Mouse (Mus musculus): Measurements from ENCODE around the gene Tmem136. TPM values are rescaled to one million over a fixed set of nuclear protein-coding genes. Genes with fewer than 3 reads are reported as not detected.
A peak's percentile ranks its signal among the peaks of the same experiment; 100 is the strongest.

Tmem136 gene
- polyA plus RNA-seq, 1 experiment from 2014 or later = 9.2 TPM

GRCm38 (mm10) chr9:43104526-43104872 is 11.9 kb downstream of the Tmem136 start:
- peak overlapping the region; percentile 88 for H3K4me3 ChIP-seq (ENCODE audit: low read length)
- 0% methylated on average over 4 of the region's 4 CpGs for WGBS
- peak overlapping the region; percentile 95 for H3K9ac ChIP-seq (replicated peaks; ENCODE audit: low read length)
- peaks cover 36% of the 10 kb centered on the region for H3K4me1 ChIP-seq (ENCODE audit: insufficient read depth, low read length)
- H3K36me3 ChIP-seq (ENCODE audit: insufficient read depth, low read length) = no peaks in the 10 kb centered on the region
- peak overlapping the region; percentile 77 for H3K4me2 ChIP-seq (replicated peaks; ENCODE audit: low read depth, low read length)
- peak overlapping the region; percentile 94 for H3K27ac ChIP-seq (ENCODE audit: low read length)
- no peaks in the 10 kb centered on the region for H3K27me3 ChIP-seq (ENCODE audit: insufficient read depth, low read length)
- ATAC-seq (ENCODE audit: low FRiP score, low TSS enrichment) = no peak
- no peaks in the 10 kb centered on the region for H3K9me3 ChIP-seq (ENCODE audit: low read length)

- 14% methylated on average over 4 of the region's 4 CpGs for WGBS
- H3K27me3 ChIP-seq (ENCODE audit: insufficient read depth, low read length) = no peaks in the 10 kb centered on the region
- H3K36me3 ChIP-seq (ENCODE audit: insufficient read depth, low read length) = no peaks in the 10 kb centered on the region
- peak overlapping the region; percentile 88 for H3K4me3 ChIP-seq (ENCODE audit: low read length)
- H3K9me3 ChIP-seq (ENCODE audit: low read length) = no peaks in the 10 kb centered on the region
- peak overlapping the region; percentile 77 for H3K4me2 ChIP-seq (replicated peaks; ENCODE audit: low read depth, low read length)
- peaks cover 38% of the 10 kb centered on the region for H3K4me1 ChIP-seq (ENCODE audit: insufficient read depth, low read length)
- H3K27ac ChIP-seq (ENCODE audit: low read length) = no peak overlapping the region
- peak overlapping the region; percentile 64 for H3K9ac ChIP-seq (replicated peaks; ENCODE audit: low read length)
- no peak for ATAC-seq (ENCODE audit: low FRiP score, low TSS enrichment)
Measured at GRCm38 (mm10) chr9:43103675-43104299, 12.6 kb downstream of the Tmem136 start.

GRCm38 (mm10) chr9:43102931-43103330 is 13.4 kb downstream of the Tmem136 start:
- Histone ChIP-seq H3K9ac (replicated peaks; ENCODE audit: low read length) (peak overlapping the region; percentile 18), H3K27ac (ENCODE audit: low read length) (no peak overlapping the region), H3K9me3 (ENCODE audit: low read length) (no peaks in the 10 kb centered on the region), H3K27me3 (ENCODE audit: insufficient read depth, low read length) (no peaks in the 10 kb centered on the region), H3K36me3 (ENCODE audit: insufficient read depth, low read length) (no peaks in the 10 kb centered on the region), H3K4me2 (replicated peaks; ENCODE audit: low read depth, low read length) (peak overlapping the region; percentile 77), H3K4me3 (ENCODE audit: low read length) (peak overlapping the region; percentile 88), H3K4me1 (ENCODE audit: insufficient read depth, low read length) (peaks cover 39% of the 10 kb centered on the region)
- WGBS = 89% methylated on average over 2 of the region's 2 CpGs
- no peak for ATAC-seq (ENCODE audit: low FRiP score, low TSS enrichment)

- no peak for ATAC-seq (ENCODE audit: low FRiP score, low TSS enrichment)
Measured at GRCm38 (mm10) chr9:43101936-43102595, 14.3 kb downstream of the Tmem136 start.

GRCm38 (mm10) chr9:43098922-43099321 is 17.4 kb downstream of the Tmem136 start:
- WGBS = 46% methylated on average over 4 of the region's 4 CpGs
- Histone ChIP-seq H3K27ac (ENCODE audit: low read length) (0 out of 2 replicates have a peak overlapping the region, but pooled peaks have one; percentile 61), H3K4me2 (replicated peaks; ENCODE audit: low read depth, low read length) (no peak overlapping the region), H3K4me3 (ENCODE audit: low read length) (no peak overlapping the region), H3K36me3 (ENCODE audit: insufficient read depth, low read length) (no peaks in the 10 kb centered on the region), H3K4me1 (ENCODE audit: insufficient read depth, low read length) (peaks cover 45% of the 10 kb centered on the region), H3K9ac (replicated peaks; ENCODE audit: low read length) (no peak overlapping the region), H3K9me3 (ENCODE audit: low read length) (no peaks in the 10 kb centered on the region), H3K27me3 (ENCODE audit: insufficient read depth, low read length) (no peaks in the 10 kb centered on the region)
- ATAC-seq (ENCODE audit: low FRiP score, low TSS enrichment) = no peak

More at GRCm38 (mm10) chr9:43101936-43102595, 14.3 kb downstream of the Tmem136 start:
- Histone ChIP-seq H3K9me3 (ENCODE audit: low read length) (no peaks in the 10 kb centered on the region), H3K27me3 (ENCODE audit: insufficient read depth, low read length) (no peaks in the 10 kb centered on the region), H3K9ac (replicated peaks; ENCODE audit: low read length) (peak overlapping the region; percentile 57), H3K27ac (ENCODE audit: low read length) (no peak overlapping the region), H3K4me2 (replicated peaks; ENCODE audit: low read depth, low read length) (peak overlapping the region; percentile 77), H3K4me3 (ENCODE audit: low read length) (peak overlapping the region; percentile 21), H3K36me3 (ENCODE audit: insufficient read depth, low read length) (no peaks in the 10 kb centered on the region), H3K4me1 (ENCODE audit: insufficient read depth, low read length) (peaks cover 43% of the 10 kb centered on the region)
- WGBS = 74% methylated on average over 8 of the region's 8 CpGs

- H3K4me3 ChIP-seq (ENCODE audit: low read length) = no peak overlapping the region
- ATAC-seq (ENCODE audit: low FRiP score, low TSS enrichment) = no peak
- 0 out of 2 replicates have a peak overlapping the region, but pooled peaks have one; percentile 7 for H3K27ac ChIP-seq (ENCODE audit: low read length)
- H3K4me2 ChIP-seq (replicated peaks; ENCODE audit: low read depth, low read length) = no peak overlapping the region
- H3K36me3 ChIP-seq (ENCODE audit: insufficient read depth, low read length) = no peaks in the 10 kb centered on the region
- peaks cover 40% of the 10 kb centered on the region for H3K4me1 ChIP-seq (ENCODE audit: insufficient read depth, low read length)
- H3K9ac ChIP-seq (replicated peaks; ENCODE audit: low read length) = no peak overlapping the region
- H3K9me3 ChIP-seq (ENCODE audit: low read length) = no peaks in the 10 kb centered on the region
- 88% methylated on average over 3 of the region's 3 CpGs for WGBS
- no peaks in the 10 kb centered on the region for H3K27me3 ChIP-seq (ENCODE audit: insufficient read depth, low read length)
Measured at GRCm38 (mm10) chr9:43097801-43098557, 18.4 kb downstream of the Tmem136 start.

GRCm38 (mm10) chr9:43096337-43096736 is 20.0 kb downstream of the Tmem136 start:
- peaks cover 27% of the 10 kb centered on the region for H3K4me1 ChIP-seq (ENCODE audit: insufficient read depth, low read length)
- no peak overlapping the region for H3K27ac ChIP-seq (ENCODE audit: low read length)
- H3K9ac ChIP-seq (replicated peaks; ENCODE audit: low read length) = no peak overlapping the region
- no peaks in the 10 kb centered on the region for H3K27me3 ChIP-seq (ENCODE audit: insufficient read depth, low read length)
- no peaks in the 10 kb centered on the region for H3K9me3 ChIP-seq (ENCODE audit: low read length)
- H3K36me3 ChIP-seq (ENCODE audit: insufficient read depth, low read length) = no peaks in the 10 kb centered on the region
- no peak overlapping the region for H3K4me2 ChIP-seq (replicated peaks; ENCODE audit: low read depth, low read length)
- H3K4me3 ChIP-seq (ENCODE audit: low read length) = no peak overlapping the region
- no peak for ATAC-seq (ENCODE audit: low FRiP score, low TSS enrichment)

GRCm38 (mm10) chr9:43094828-43095227 is 21.5 kb downstream of the Tmem136 start:
- H3K36me3 ChIP-seq (ENCODE audit: insufficient read depth, low read length) = no peaks in the 10 kb centered on the region
- no peak for ATAC-seq (ENCODE audit: low FRiP score, low TSS enrichment)
- WGBS = 83% methylated on average over 4 of the region's 4 CpGs

GRCm38 (mm10) chr9:43093803-43094202 is 22.6 kb downstream of the Tmem136 start:
- H3K9ac ChIP-seq (replicated peaks; ENCODE audit: low read length) = no peak overlapping the region
- no peak overlapping the region for H3K27ac ChIP-seq (ENCODE audit: low read length)
- H3K9me3 ChIP-seq (ENCODE audit: low read length) = no peaks in the 10 kb centered on the region
- no peaks in the 10 kb centered on the region for H3K36me3 ChIP-seq (ENCODE audit: insufficient read depth, low read length)
- H3K27me3 ChIP-seq (ENCODE audit: insufficient read depth, low read length) = no peaks in the 10 kb centered on the region
- H3K4me2 ChIP-seq (replicated peaks; ENCODE audit: low read depth, low read length) = no peak overlapping the region
- 33% methylated on average over 3 of the region's 3 CpGs for WGBS
- 0 out of 2 replicates have a peak, but pooled peaks have one; percentile 15 for ATAC-seq (ENCODE audit: low FRiP score, low TSS enrichment)
- H3K4me1 ChIP-seq (ENCODE audit: insufficient read depth, low read length) = peaks cover 23% of the 10 kb centered on the region
- no peak overlapping the region for H3K4me3 ChIP-seq (ENCODE audit: low read length)

More at GRCm38 (mm10) chr9:43094828-43095227, 21.5 kb downstream of the Tmem136 start:
- Histone ChIP-seq H3K9me3 (ENCODE audit: low read length) (no peaks in the 10 kb centered on the region), H3K9ac (replicated peaks; ENCODE audit: low read length) (no peak overlapping the region), H3K27me3 (ENCODE audit: insufficient read depth, low read length) (no peaks in the 10 kb centered on the region), H3K4me1 (ENCODE audit: insufficient read depth, low read length) (peaks cover 23% of the 10 kb centered on the region), H3K4me3 (ENCODE audit: low read length) (no peak overlapping the region), H3K4me2 (replicated peaks; ENCODE audit: low read depth, low read length) (no peak overlapping the region), H3K27ac (ENCODE audit: low read length) (no peak overlapping the region)

Data from kidney, embryonic 16.5 days (tissue).